Mouse (Mus musculus) embryonic facial prominence, embryonic 13.5 days (tissue): ENCODE results near the gene Naaladl2. TPM values are rescaled to one million over a fixed set of nuclear protein-coding genes. Genes with fewer than 3 reads are reported as not detected.
"Not testable (repeated sequence)": the region's sequence is repeated elsewhere in the genome, so short reads cannot be mapped to it uniquely, and the experiment has no call there.

Experiments
- ATAC-seq: fragments of 200-750 bp; cut with Nextera tagmentation; 2 replicates; pipeline ENCODE4 v1.8.0; 2017; ENCODE audit warnings: low read depth; ENCODE audit not compliant: insufficient number of reproducible peaks, insufficient read depth, low FRiP score, low TSS enrichment
- H3K27ac ChIP-seq: fragments of 300-500 bp; sonication (generic); 2 replicates; pipeline ENCODE4 v1.5.1; 2015; ENCODE audit warnings: moderate library complexity, mild to moderate bottlenecking, inconsistent platforms
- H3K27me3 ChIP-seq: fragments of 300-500 bp; sonication (generic); 2 replicates; pipeline ENCODE4 v1.6.1; 2015; ENCODE audit warnings: mild to moderate bottlenecking, inconsistent platforms
- H3K36me3 ChIP-seq: fragments of 300-500 bp; sonication (generic); 2 replicates; pipeline ENCODE4 v1.6.1; 2015; ENCODE audit warnings: mild to moderate bottlenecking, inconsistent platforms
- H3K4me1 ChIP-seq: fragments of 300-500 bp; sonication (generic); 2 replicates; pipeline ENCODE4 v1.6.1; 2015; ENCODE audit warnings: inconsistent platforms
- H3K4me2 ChIP-seq: fragments of 300-500 bp; sonication (generic); 2 replicates; pipeline ENCODE4 v1.6.1; 2015; ENCODE audit warnings: moderate library complexity, mild to moderate bottlenecking, inconsistent platforms
- H3K4me3 ChIP-seq: fragments of 300-500 bp; sonication (generic); 2 replicates; pipeline ENCODE4 v1.5.1; 2015; ENCODE audit warnings: mild to moderate bottlenecking, inconsistent platforms
- H3K9ac ChIP-seq: fragments of 300-500 bp; sonication (generic); 2 replicates; pipeline ENCODE4 v1.6.1; 2015; ENCODE audit warnings: mild to moderate bottlenecking, inconsistent platforms
- H3K9me3 ChIP-seq: fragments of 300-500 bp; sonication (generic); 2 replicates; pipeline ENCODE4 v1.6.1; 2016; ENCODE audit warnings: inconsistent platforms
- WGBS: fragments of 180-500 bp; shearing (Covaris S2); methylation state at CpG from one replicate; pipeline ENCODE4 v1.1.7; 2015; ENCODE audit warnings: mixed read lengths; 5-methylcytosine and 5-hydroxymethylcytosine counted together
- polyA plus RNA-seq: library from polyadenylated mRNA; unstranded; fragments of >200 nt; fragmentation: Nextera tagmentation; extraction: Ambion mirVana; gene quantifications from 2 replicates; pipeline ENCODE4 v1.2.1, GENCODE M21; 2015

The Naaladl2 gene
- polyA plus RNA-seq, 1 experiment from 2014 or later: 2.3 TPM

- no peak for ATAC-seq
- no peaks in the 10 kb centered on the region for H3K9me3 ChIP-seq
- H3K9ac ChIP-seq: no peak overlapping the region
- H3K36me3 ChIP-seq: no peaks in the 10 kb centered on the region
- no peak overlapping the region for H3K4me2 ChIP-seq
- no peak overlapping the region for H3K27ac ChIP-seq
- H3K27me3 ChIP-seq: no peaks in the 10 kb centered on the region
- H3K4me3 ChIP-seq: no peak overlapping the region
- H3K4me1 ChIP-seq: no peaks in the 10 kb centered on the region
Measured at GRCm38 (mm10) chr3:24163992-24164391, 980.1 kb downstream of the Naaladl2 start.

- not testable (repeated sequence) for H3K9me3 ChIP-seq
Measured at GRCm38 (mm10) chr3:24151086-24151815, 992.8 kb downstream of the Naaladl2 start.

GRCm38 (mm10) chr3:24142808-24143207 is 1001.3 kb downstream of the Naaladl2 start:
- Histone ChIP-seq H3K27me3 (no peaks in the 10 kb centered on the region), H3K9ac (no peak overlapping the region), H3K36me3 (no peaks in the 10 kb centered on the region), H3K9me3 (no peaks in the 10 kb centered on the region), H3K4me2 (no peak overlapping the region), H3K4me3 (no peak overlapping the region), H3K27ac (no peak overlapping the region), H3K4me1 (no peaks in the 10 kb centered on the region)
- WGBS: 79% methylated on average over 1 of the region's 1 CpGs
- ATAC-seq: no peak

More at GRCm38 (mm10) chr3:24151086-24151815, 992.8 kb downstream of the Naaladl2 start:
- H3K4me2 ChIP-seq, ATAC-seq, H3K4me1 ChIP-seq, H3K4me3 ChIP-seq, H3K9ac ChIP-seq, H3K36me3 ChIP-seq, H3K27ac ChIP-seq, H3K27me3 ChIP-seq: not testable (repeated sequence)
- 81% methylated on average over 4 of the region's 4 CpGs for WGBS

- Histone ChIP-seq H3K4me3 (no peak overlapping the region), H3K4me1 (no peaks in the 10 kb centered on the region), H3K4me2 (no peak overlapping the region), H3K27ac (no peak overlapping the region), H3K9ac (no peak overlapping the region), H3K9me3 (no peaks in the 10 kb centered on the region), H3K27me3 (no peaks in the 10 kb centered on the region), H3K36me3 (no peaks in the 10 kb centered on the region)
- WGBS: 58% methylated on average over 1 of the region's 1 CpGs
- no peak for ATAC-seq
Measured at GRCm38 (mm10) chr3:24138002-24138401, 1006.1 kb downstream of the Naaladl2 start.

GRCm38 (mm10) chr3:24126200-24126599 is 1017.9 kb downstream of the Naaladl2 start:
- H3K4me1 ChIP-seq: no peaks in the 10 kb centered on the region
- H3K36me3 ChIP-seq: no peaks in the 10 kb centered on the region
- no peaks in the 10 kb centered on the region for H3K9me3 ChIP-seq
- H3K27ac ChIP-seq: no peak overlapping the region
- 81% methylated on average over 1 of the region's 1 CpGs for WGBS
- ATAC-seq: no peak
- H3K4me3 ChIP-seq: no peak overlapping the region
- no peak overlapping the region for H3K4me2 ChIP-seq
- H3K27me3 ChIP-seq: no peaks in the 10 kb centered on the region
- no peak overlapping the region for H3K9ac ChIP-seq

- Histone ChIP-seq H3K27ac (no peak overlapping the region), H3K9me3 (no peaks in the 10 kb centered on the region)
- WGBS: 82% methylated on average over 2 of the region's 2 CpGs
Measured at GRCm38 (mm10) chr3:24124034-24124433, 1020.0 kb downstream of the Naaladl2 start.

GRCm38 (mm10) chr3:24118136-24118535 is 1025.9 kb downstream of the Naaladl2 start:
- H3K9ac ChIP-seq: no peak overlapping the region
- H3K4me3 ChIP-seq: no peak overlapping the region
- no peak overlapping the region for H3K4me2 ChIP-seq
- no peaks in the 10 kb centered on the region for H3K27me3 ChIP-seq
- no peak for ATAC-seq
- 87% methylated on average over 6 of the region's 6 CpGs for WGBS
- H3K36me3 ChIP-seq: no peaks in the 10 kb centered on the region
- H3K4me1 ChIP-seq: no peaks in the 10 kb centered on the region
- no peaks in the 10 kb centered on the region for H3K9me3 ChIP-seq
- no peak overlapping the region for H3K27ac ChIP-seq

More at GRCm38 (mm10) chr3:24124034-24124433, 1020.0 kb downstream of the Naaladl2 start:
- ATAC-seq: no peak
- H3K27me3 ChIP-seq: no peaks in the 10 kb centered on the region
- no peak overlapping the region for H3K4me3 ChIP-seq
- H3K9ac ChIP-seq: no peak overlapping the region
- H3K36me3 ChIP-seq: no peaks in the 10 kb centered on the region
- H3K4me2 ChIP-seq: no peak overlapping the region
- H3K4me1 ChIP-seq: no peaks in the 10 kb centered on the region

GRCm38 (mm10) chr3:24114849-24115248 is 1029.2 kb downstream of the Naaladl2 start:
- Histone ChIP-seq H3K27ac (no peak overlapping the region), H3K4me3 (no peak overlapping the region), H3K4me2 (no peak overlapping the region), H3K4me1 (no peaks in the 10 kb centered on the region), H3K27me3 (no peaks in the 10 kb centered on the region), H3K9me3 (no peaks in the 10 kb centered on the region), H3K36me3 (no peaks in the 10 kb centered on the region), H3K9ac (no peak overlapping the region)
- no peak for ATAC-seq
- WGBS: 85% methylated on average over 3 of the region's 3 CpGs

- WGBS: 80% methylated on average over 2 of the region's 2 CpGs
Measured at GRCm38 (mm10) chr3:24113360-24113759, 1030.7 kb downstream of the Naaladl2 start.

GRCm38 (mm10) chr3:24106391-24106790 is 1037.7 kb downstream of the Naaladl2 start:
- Histone ChIP-seq H3K27me3 (no peaks in the 10 kb centered on the region), H3K4me3 (no peak overlapping the region), H3K27ac (no peak overlapping the region), H3K4me1 (no peaks in the 10 kb centered on the region), H3K9ac (no peak overlapping the region), H3K9me3 (no peaks in the 10 kb centered on the region), H3K4me2 (no peak overlapping the region), H3K36me3 (no peaks in the 10 kb centered on the region)
- ATAC-seq: no peak
- 92% methylated on average over 1 of the region's 1 CpGs for WGBS

More at GRCm38 (mm10) chr3:24113360-24113759, 1030.7 kb downstream of the Naaladl2 start:
- no peaks in the 10 kb centered on the region for H3K4me1 ChIP-seq
- H3K36me3 ChIP-seq: no peaks in the 10 kb centered on the region
- H3K27me3 ChIP-seq: no peaks in the 10 kb centered on the region
- H3K9me3 ChIP-seq: no peaks in the 10 kb centered on the region
- no peak for ATAC-seq
- H3K4me3 ChIP-seq: no peak overlapping the region
- H3K4me2 ChIP-seq: no peak overlapping the region
- H3K27ac ChIP-seq: no peak overlapping the region
- no peak overlapping the region for H3K9ac ChIP-seq

- Histone ChIP-seq H3K27me3 (no peaks in the 10 kb centered on the region), H3K27ac (no peak overlapping the region), H3K4me1 (no peaks in the 10 kb centered on the region), H3K4me3 (no peak overlapping the region), H3K9me3 (no peaks in the 10 kb centered on the region), H3K36me3 (no peaks in the 10 kb centered on the region), H3K4me2 (no peak overlapping the region), H3K9ac (no peak overlapping the region)
- WGBS: 38% methylated on average over 4 of the region's 4 CpGs
- ATAC-seq: no peak
Measured at GRCm38 (mm10) chr3:24079761-24080160, 1064.3 kb downstream of the Naaladl2 start.

- WGBS: 75% methylated on average over 3 of the region's 3 CpGs
Measured at GRCm38 (mm10) chr3:24071169-24071797, 1072.8 kb downstream of the Naaladl2 start.

More at GRCm38 (mm10) chr3:24071169-24071797, 1072.8 kb downstream of the Naaladl2 start:
- ATAC-seq: no peak
- H3K9me3 ChIP-seq: no peaks in the 10 kb centered on the region
- H3K27ac ChIP-seq: peak overlapping the region; percentile 3; the same call in 1 of the 2 replicates
- no peak overlapping the region for H3K4me2 ChIP-seq
- no peak overlapping the region for H3K4me3 ChIP-seq
- peaks cover 9% of the 10 kb centered on the region for H3K4me1 ChIP-seq
- H3K9ac ChIP-seq: no peak overlapping the region
- H3K36me3 ChIP-seq: no peaks in the 10 kb centered on the region
- no peaks in the 10 kb centered on the region for H3K27me3 ChIP-seq
